Mouse (Mus musculus): ENCODE measurements around the gene Hbp1. TPM values are rescaled to one million over a fixed set of nuclear protein-coding genes. Genes with fewer than 3 reads are reported as not detected.

Gene Hbp1
- polyA plus RNA-seq, 1 experiment from 2014 or later, result 93.5 TPM

DNA sequence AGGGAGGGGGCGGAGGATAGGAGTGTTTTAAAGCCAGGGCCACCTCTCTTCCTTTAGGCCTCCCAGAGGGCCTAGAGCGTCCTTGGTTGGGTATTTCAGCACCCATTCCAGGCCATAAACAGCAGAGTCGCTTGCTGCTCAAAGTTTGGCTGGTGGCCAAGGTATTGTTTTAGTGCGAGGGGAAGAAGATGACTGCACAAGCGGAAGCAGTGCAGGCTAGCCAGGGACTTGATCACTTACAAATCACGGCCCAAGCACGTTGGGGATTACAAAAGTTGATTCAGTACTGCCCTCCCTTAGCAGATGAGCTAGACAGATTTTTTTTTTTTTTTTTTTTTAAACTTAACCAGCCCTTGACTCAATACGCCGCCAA, 310 bp upstream of the Hbp1 start:
- H3K9ac ChIP-seq, result peak overlapping the region; percentile 31; the same call in 1 of the 2 replicates
- peaks cover 14% of the 10 kb centered on the region for H3K4me1 ChIP-seq (replicated peaks)
- no peaks in the 10 kb centered on the region for H3K36me3 ChIP-seq
- WGBS, result 7% methylated on average over 9 of the region's 9 CpGs
- peak overlapping the region; percentile 54 for H3K4me3 ChIP-seq
- H3K27ac ChIP-seq, result peak overlapping the region; percentile 92
- no peaks in the 10 kb centered on the region for H3K27me3 ChIP-seq
- H3K9me3 ChIP-seq (replicated peaks), result no peaks in the 10 kb centered on the region
- peak overlapping the region; percentile 74 for H3K4me2 ChIP-seq
- no peak for ATAC-seq (replicated peaks; ENCODE audit: insufficient number of reproducible peaks, insufficient read depth, low FRiP score, low read depth)

DNA sequence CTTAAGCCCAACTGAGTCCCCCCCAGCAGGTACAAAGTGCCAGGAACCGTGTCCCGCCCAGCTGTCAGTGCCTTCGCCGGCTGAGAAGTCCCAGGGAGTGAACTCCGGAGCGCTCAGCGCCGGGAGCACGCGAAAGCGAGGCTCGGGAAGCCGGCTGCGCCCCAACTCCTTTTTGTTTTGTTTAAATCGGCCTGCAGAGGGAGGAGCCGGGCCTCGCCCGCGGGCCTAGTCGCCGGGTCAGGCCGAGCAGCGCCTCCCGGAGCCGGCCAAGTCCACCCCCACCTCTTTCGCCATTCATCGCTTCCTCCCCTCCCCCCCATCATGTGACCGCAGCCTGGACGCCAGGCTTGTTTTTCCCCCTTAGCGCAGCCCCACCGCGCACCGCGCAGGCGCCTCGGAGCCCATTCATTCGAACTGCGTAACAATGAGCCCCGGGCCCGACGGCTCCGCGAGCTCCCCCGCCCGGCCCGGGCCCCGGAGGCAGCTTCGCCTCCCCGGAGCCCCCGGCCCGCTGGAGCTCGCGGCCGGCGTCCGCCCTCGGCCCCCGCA, 1.1 kb downstream of the Hbp1 start:
- H3K9me3 ChIP-seq (replicated peaks), result no peaks in the 10 kb centered on the region
- H3K4me3 ChIP-seq, result peak overlapping the region; percentile 97
- ATAC-seq (replicated peaks; ENCODE audit: insufficient number of reproducible peaks, insufficient read depth, low FRiP score, low read depth), result peak; percentile 77
- H3K4me1 ChIP-seq (replicated peaks), result peaks cover 14% of the 10 kb centered on the region
- WGBS, result under 1% methylated on average over 41 of the region's 58 CpGs
- H3K4me2 ChIP-seq, result peak overlapping the region; percentile 65
- H3K27ac ChIP-seq, result peak overlapping the region; percentile 99
- no peaks in the 10 kb centered on the region for H3K36me3 ChIP-seq
- peak overlapping the region; percentile 94 for H3K9ac ChIP-seq
- no peaks in the 10 kb centered on the region for H3K27me3 ChIP-seq

DNA sequence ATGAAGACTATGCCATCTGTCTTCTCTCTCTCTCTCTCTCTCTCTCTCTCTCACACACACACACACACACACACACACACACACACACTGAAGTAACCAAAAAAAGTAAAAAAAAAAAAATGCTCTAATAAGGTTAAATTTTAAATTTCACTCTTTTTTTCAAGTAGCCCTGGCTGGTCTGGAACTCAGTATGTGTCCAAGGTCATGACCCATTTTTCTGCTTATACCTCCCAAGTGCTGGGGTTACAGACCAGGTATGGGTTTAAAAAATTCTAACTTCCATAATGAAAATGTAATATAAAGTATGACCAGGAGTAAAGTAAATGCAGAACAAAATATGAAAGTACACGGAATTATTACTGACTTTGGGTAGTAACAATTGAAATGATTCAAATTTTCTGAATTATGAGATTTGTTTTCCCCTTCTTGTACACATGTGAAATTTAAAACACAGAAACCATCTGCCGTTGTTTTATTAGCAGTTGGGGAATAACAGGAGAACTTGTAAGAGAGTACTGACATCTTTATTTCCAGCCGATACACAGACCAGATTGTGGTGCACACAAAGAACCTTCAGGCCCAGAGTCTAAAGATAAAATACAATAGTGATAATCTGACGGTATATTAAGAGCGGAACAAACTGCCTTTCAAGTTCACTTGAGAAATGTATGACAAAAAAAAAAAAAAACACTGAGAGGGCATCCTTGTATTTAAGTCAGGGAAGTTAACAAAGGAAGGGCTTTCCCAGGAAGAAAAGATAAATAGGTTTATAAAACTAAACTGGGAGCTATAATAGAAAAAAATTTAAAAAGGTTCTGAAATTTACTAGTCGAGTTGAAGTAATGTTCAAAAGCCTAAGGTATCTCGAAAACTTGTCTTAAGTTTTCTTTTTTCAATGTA, 2.0 kb downstream of the Hbp1 start:
- peak overlapping the region; percentile 94 for H3K9ac ChIP-seq
- no peak for ATAC-seq (replicated peaks; ENCODE audit: insufficient number of reproducible peaks, insufficient read depth, low FRiP score, low read depth)
- H3K4me2 ChIP-seq, result peak overlapping the region; percentile 65
- H3K4me1 ChIP-seq (replicated peaks), result peaks cover 14% of the 10 kb centered on the region
- WGBS, result 22% methylated on average over 7 of the region's 7 CpGs
- H3K36me3 ChIP-seq, result peaks cover 2% of the 10 kb centered on the region; the same call in 1 of the 2 replicates
- H3K27me3 ChIP-seq, result no peaks in the 10 kb centered on the region
- H3K27ac ChIP-seq, result peak overlapping the region; percentile 99
- no peaks in the 10 kb centered on the region for H3K9me3 ChIP-seq (replicated peaks)
- peak overlapping the region; percentile 97 for H3K4me3 ChIP-seq

GRCm38 (mm10) chr12:31947476-31947875, 2.9 kb downstream of the Hbp1 start:
- ATAC-seq (replicated peaks; ENCODE audit: insufficient number of reproducible peaks, insufficient read depth, low FRiP score, low read depth), result no peak
- Histone ChIP-seq H3K9me3 (replicated peaks) (no peaks in the 10 kb centered on the region), H3K27ac (no peak overlapping the region), H3K9ac (no peak overlapping the region), H3K4me2 (0 out of 2 replicates have a peak overlapping the region, but pooled peaks have one; percentile 21), H3K4me3 (no peak overlapping the region), H3K4me1 (replicated peaks) (peaks cover 14% of the 10 kb centered on the region), H3K27me3 (no peaks in the 10 kb centered on the region), H3K36me3 (peaks cover 11% of the 10 kb centered on the region)
- 93% methylated on average over 5 of the region's 5 CpGs for WGBS

GRCm38 (mm10) chr12:31944405-31944804, 5.9 kb downstream of the Hbp1 start:
- Histone ChIP-seq H3K9me3 (replicated peaks) (no peaks in the 10 kb centered on the region), H3K27ac (no peak overlapping the region), H3K9ac (no peak overlapping the region), H3K4me1 (replicated peaks) (peaks cover 3% of the 10 kb centered on the region; the same call in 1 of the 2 replicates), H3K4me3 (no peak overlapping the region), H3K27me3 (no peaks in the 10 kb centered on the region), H3K36me3 (peaks cover 33% of the 10 kb centered on the region), H3K4me2 (no peak overlapping the region)
- ATAC-seq (replicated peaks; ENCODE audit: insufficient number of reproducible peaks, insufficient read depth, low FRiP score, low read depth), result no peak
- WGBS, result 85% methylated on average over 2 of the region's 2 CpGs

DNA sequence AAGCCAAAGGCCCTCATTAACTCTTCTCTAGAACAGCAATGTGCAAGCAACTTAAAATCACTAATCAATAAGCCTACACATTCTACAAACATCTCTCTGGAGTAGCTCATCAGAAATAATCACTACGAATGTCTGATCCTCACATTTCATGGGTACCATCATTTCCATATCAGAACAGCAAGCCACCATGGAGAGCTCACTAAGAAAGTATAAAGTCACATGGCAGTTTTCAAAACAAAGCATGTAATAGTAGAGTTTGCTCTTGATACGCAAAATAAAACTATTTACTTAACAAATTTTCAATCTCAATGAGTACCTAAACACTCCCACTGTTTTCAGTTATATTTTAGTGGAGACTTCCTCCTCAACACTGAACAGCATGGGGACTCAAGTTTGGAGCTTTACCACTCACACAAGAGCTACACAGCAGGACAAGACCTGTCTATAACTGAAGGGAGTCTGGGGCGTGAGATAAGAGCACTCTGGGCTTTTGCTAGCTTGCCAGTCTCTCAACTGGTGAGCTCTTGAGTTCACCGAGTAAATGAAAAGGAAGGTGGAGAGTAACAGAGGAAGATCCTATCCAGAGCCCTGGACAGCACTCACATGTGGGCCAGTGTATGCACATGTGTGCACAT, 7.2 kb downstream of the Hbp1 start:
- no peak overlapping the region for H3K4me3 ChIP-seq
- H3K36me3 ChIP-seq, result peaks cover 45% of the 10 kb centered on the region
- no peaks in the 10 kb centered on the region for H3K9me3 ChIP-seq (replicated peaks)
- no peaks in the 10 kb centered on the region for H3K27me3 ChIP-seq
- H3K4me1 ChIP-seq (replicated peaks), result peaks cover 3% of the 10 kb centered on the region; the same call in 1 of the 2 replicates
- no peak for ATAC-seq (replicated peaks; ENCODE audit: insufficient number of reproducible peaks, insufficient read depth, low FRiP score, low read depth)
- H3K4me2 ChIP-seq, result no peak overlapping the region
- H3K27ac ChIP-seq, result no peak overlapping the region
- no peak overlapping the region for H3K9ac ChIP-seq
- 75% methylated on average over 4 of the region's 4 CpGs for WGBS

DNA sequence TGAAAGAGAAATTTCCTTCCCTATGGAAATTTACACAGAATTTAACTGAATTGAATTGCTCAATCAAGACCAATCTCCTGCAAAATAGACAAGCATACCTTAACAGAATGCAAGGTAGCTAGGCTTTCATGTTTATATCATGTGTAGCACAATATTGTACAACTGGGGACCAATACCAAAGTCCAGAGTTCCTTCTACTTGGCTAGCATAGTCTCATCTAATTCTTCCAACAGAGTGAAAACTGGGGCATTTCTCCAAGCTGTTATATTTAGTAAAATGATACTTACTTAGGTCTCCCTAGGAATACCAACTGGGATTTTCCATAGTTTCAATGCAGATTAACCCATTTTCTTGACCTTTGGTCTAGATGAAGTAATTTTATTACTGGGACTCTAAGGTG, 11.3 kb downstream of the Hbp1 start:
- Histone ChIP-seq H3K36me3 (peaks cover 74% of the 10 kb centered on the region), H3K4me1 (replicated peaks) (no peaks in the 10 kb centered on the region; the same call in 1 of the 2 replicates), H3K4me3 (no peak overlapping the region), H3K4me2 (no peak overlapping the region), H3K9me3 (replicated peaks) (no peaks in the 10 kb centered on the region), H3K27me3 (no peaks in the 10 kb centered on the region), H3K9ac (no peak overlapping the region), H3K27ac (no peak overlapping the region)
- no peak for ATAC-seq (replicated peaks; ENCODE audit: insufficient number of reproducible peaks, insufficient read depth, low FRiP score, low read depth)

GRCm38 (mm10) chr12:31938391-31938997, 11.8 kb downstream of the Hbp1 start:
- Histone ChIP-seq H3K27ac (no peak overlapping the region), H3K4me1 (replicated peaks) (no peaks in the 10 kb centered on the region; the same call in 1 of the 2 replicates), H3K36me3 (peaks cover 78% of the 10 kb centered on the region), H3K9ac (no peak overlapping the region), H3K4me3 (no peak overlapping the region), H3K27me3 (no peaks in the 10 kb centered on the region), H3K4me2 (no peak overlapping the region), H3K9me3 (replicated peaks) (no peaks in the 10 kb centered on the region)
- WGBS, result 91% methylated on average over 4 of the region's 4 CpGs
- ATAC-seq (replicated peaks; ENCODE audit: insufficient number of reproducible peaks, insufficient read depth, low FRiP score, low read depth), result no peak

DNA sequence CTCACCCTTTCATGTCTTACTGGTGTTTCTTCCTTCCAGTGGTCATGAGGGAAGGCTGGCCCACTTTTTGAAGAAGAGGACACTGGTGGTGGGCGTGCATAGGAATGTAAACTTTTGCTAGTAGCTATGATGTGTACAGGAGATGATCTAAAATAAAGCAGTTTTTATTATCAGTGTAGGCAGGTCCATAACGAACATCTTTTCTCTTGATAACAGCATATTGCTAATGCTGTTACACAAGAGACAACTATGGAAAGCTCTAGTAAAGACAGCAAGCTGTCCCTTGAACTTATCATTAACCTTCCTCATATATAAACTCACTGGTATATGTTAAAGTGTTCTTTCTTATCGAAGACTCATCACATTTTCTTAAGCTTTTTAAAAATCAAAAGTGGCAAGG, 12.7 kb downstream of the Hbp1 start:
- Histone ChIP-seq H3K4me2 (no peak overlapping the region), H3K4me1 (replicated peaks) (no peaks in the 10 kb centered on the region), H3K9me3 (replicated peaks) (no peaks in the 10 kb centered on the region), H3K4me3 (no peak overlapping the region), H3K27me3 (no peaks in the 10 kb centered on the region), H3K36me3 (peaks cover 78% of the 10 kb centered on the region), H3K9ac (no peak overlapping the region), H3K27ac (no peak overlapping the region)
- 84% methylated on average over 3 of the region's 3 CpGs for WGBS
- ATAC-seq (replicated peaks; ENCODE audit: insufficient number of reproducible peaks, insufficient read depth, low FRiP score, low read depth), result no peak

GRCm38 (mm10) chr12:31936657-31937300, 13.6 kb downstream of the Hbp1 start:
- ATAC-seq (replicated peaks; ENCODE audit: insufficient number of reproducible peaks, insufficient read depth, low FRiP score, low read depth), result no peak
- WGBS, result 53% methylated on average over 6 of the region's 6 CpGs
- peaks cover 79% of the 10 kb centered on the region for H3K36me3 ChIP-seq
- H3K27ac ChIP-seq, result no peak overlapping the region
- no peaks in the 10 kb centered on the region for H3K9me3 ChIP-seq (replicated peaks)
- H3K27me3 ChIP-seq, result no peaks in the 10 kb centered on the region
- no peak overlapping the region for H3K9ac ChIP-seq
- no peak overlapping the region for H3K4me2 ChIP-seq
- no peak overlapping the region for H3K4me3 ChIP-seq
- no peaks in the 10 kb centered on the region for H3K4me1 ChIP-seq (replicated peaks)

- no peaks in the 10 kb centered on the region for H3K4me1 ChIP-seq (replicated peaks)
- H3K27me3 ChIP-seq, result no peaks in the 10 kb centered on the region
- peaks cover 74% of the 10 kb centered on the region for H3K36me3 ChIP-seq
- 89% methylated on average over 3 of the region's 3 CpGs for WGBS
- no peaks in the 10 kb centered on the region for H3K9me3 ChIP-seq (replicated peaks)
- H3K4me2 ChIP-seq, result no peak overlapping the region
- H3K27ac ChIP-seq, result no peak overlapping the region
- no peak for ATAC-seq (replicated peaks; ENCODE audit: insufficient number of reproducible peaks, insufficient read depth, low FRiP score, low read depth)
- no peak overlapping the region for H3K4me3 ChIP-seq
- no peak overlapping the region for H3K9ac ChIP-seq
Observed at GRCm38 (mm10) chr12:31931818-31932217, 18.5 kb downstream of the Hbp1 start.

All from heart, embryonic 15.5 days (tissue).